Mouse (Mus musculus) forebrain, postnatal 0 days (tissue): ENCODE results near the gene Apoh. TPM values are rescaled to one million over a fixed set of nuclear protein-coding genes. Genes with fewer than 3 reads are reported as not detected.
A peak's percentile ranks its signal among the peaks of the same experiment; 100 is the strongest.

Source experiments
- ATAC-seq: fragments of 200-750 bp; cut with Nextera tagmentation; 2 replicates; pipeline ENCODE4 v1.8.0; 2017; ENCODE audit warnings: mild to moderate bottlenecking, moderate library complexity
- DNase-seq: peaks from one replicate; pipeline ENCODE4 v3.0.0-alpha.2; 2015
- H3K27ac ChIP-seq: fragments of 300-500 bp; sonication (generic); 2 replicates; pipeline ENCODE4 v1.5.1; 2014; ENCODE audit warnings: low read depth, mild to moderate bottlenecking, antibody characterized with exemption, low read length, moderate library complexity, mixed read lengths
- H3K27me3 ChIP-seq: fragments of 300-500 bp; sonication (generic); 2 replicates; pipeline ENCODE4 v1.6.1; 2014; ENCODE audit warnings: mild to moderate bottlenecking, low read length, mixed read lengths; ENCODE audit not compliant: insufficient read depth
- H3K36me3 ChIP-seq: fragments of 300-500 bp; sonication (generic); 2 replicates; pipeline ENCODE4 v1.6.1; 2014; ENCODE audit warnings: mild to moderate bottlenecking, moderate library complexity; ENCODE audit not compliant: insufficient read depth
- H3K4me1 ChIP-seq: fragments of 300-500 bp; sonication (generic); 2 replicates; pipeline ENCODE4 v1.6.1; 2014; ENCODE audit warnings: antibody characterized with exemption; ENCODE audit not compliant: insufficient read depth
- H3K4me2 ChIP-seq: fragments of 300-500 bp; sonication (generic); 2 replicates; pipeline ENCODE4 v1.6.1; 2014; ENCODE audit warnings: low read depth, mild to moderate bottlenecking, moderate library complexity
- H3K4me3 ChIP-seq: fragments of 300-500 bp; sonication (generic); 2 replicates; pipeline ENCODE4 v1.5.1; 2014; ENCODE audit warnings: low read depth, low read length, mixed read lengths
- H3K9ac ChIP-seq: fragments of 300-500 bp; sonication (generic); 2 replicates; pipeline ENCODE4 v1.6.1; 2014; ENCODE audit warnings: mild to moderate bottlenecking
- H3K9me3 ChIP-seq: fragments of 300-500 bp; sonication (generic); 2 replicates; pipeline ENCODE4 v1.6.1; 2016; ENCODE audit warnings: low read length
- CTCF ChIP-seq: sonication (generic); IDR thresholded peaks from 2 replicates; pipeline ENCODE4 v1.5.1; 2016; ENCODE audit warnings: antibody characterized with exemption, control low read depth, low read depth
- WGBS: fragments of 180-500 bp; shearing (Covaris S2); extraction: QIAGEN DNeasy Blood & Tissue Kit; methylation state at CpG from one replicate; pipeline ENCODE4 v1.1.7; 2014; 5-methylcytosine and 5-hydroxymethylcytosine counted together
- polyA plus RNA-seq: library from polyadenylated mRNA; unstranded; fragments of >200 nt; fragmentation: Nextera tagmentation; extraction: Ambion mirVana; gene quantifications from 2 replicates; pipeline ENCODE4 v1.2.1, GENCODE M21; 2015
- total RNA-seq: library from RNA; depleted of rRNA; stranded (reverse); fragments of >200 nt; gene quantifications from 2 replicates; pipeline ENCODE4 v1.2.3, GENCODE M21; 2014

Apoh gene
- total and polyA plus RNA-seq, 2 experiments from 2014 or later = 0.25 to 0.67 TPM

GRCm38 (mm10) chr11:108341783-108342182 lies 1.4 kb upstream of the Apoh start:
- Histone ChIP-seq H3K27me3 (no peaks in the 10 kb centered on the region), H3K4me1 (peaks cover 7% of the 10 kb centered on the region; the same call in 1 of the 2 replicates), H3K36me3 (0 out of 2 replicates have a peak, but pooled peaks cover 6% of the 10 kb centered on the region), H3K27ac (no peak overlapping the region), H3K4me3 (peak overlapping the region; percentile 76), H3K9ac (peak overlapping the region; percentile 81; the same call in 1 of the 2 replicates), H3K9me3 (no peaks in the 10 kb centered on the region), H3K4me2 (peak overlapping the region; percentile 99)
- TF ChIP-seq CTCF = no peak
- ATAC-seq = no peak
- DNase-seq = peak; percentile 13
- WGBS = 36% methylated on average over 8 of the region's 8 CpGs

GRCm38 (mm10) chr11:108343789-108344462 lies 772 bp downstream of the Apoh start, which contains the start of gene Prkca:
Gene Prkca (minus strand): TSS chr11:108343928.
- no peaks in the 10 kb centered on the region for H3K27me3 ChIP-seq
- DNase-seq (peak; percentile 98), ATAC-seq (peak; percentile 95)
- 3% methylated on average over 59 of the region's 63 CpGs for WGBS
- H3K4me1 ChIP-seq = peaks cover 7% of the 10 kb centered on the region; the same call in 1 of the 2 replicates
- H3K4me3 ChIP-seq = peak within 1 kb of the TSS; percentile 76
- no peak for TF ChIP-seq CTCF
- H3K9ac ChIP-seq = peak within 1 kb of the TSS; percentile 81
- H3K9me3 ChIP-seq = no peaks in the 10 kb centered on the region
- peak within 1 kb of the TSS; percentile 89 for H3K27ac ChIP-seq
- H3K36me3 ChIP-seq = no peaks in the 10 kb centered on the region
- peak within 1 kb of the TSS; percentile 99 for H3K4me2 ChIP-seq

GRCm38 (mm10) chr11:108344759-108345158 lies 1.6 kb downstream of the Apoh start:
- Histone ChIP-seq H3K4me3 (peak overlapping the region; percentile 76), H3K27ac (no peak overlapping the region), H3K9ac (0 out of 2 replicates have a peak overlapping the region, but pooled peaks have one; percentile 81), H3K9me3 (no peaks in the 10 kb centered on the region), H3K36me3 (no peaks in the 10 kb centered on the region), H3K4me2 (peak overlapping the region; percentile 99), H3K4me1 (peaks cover 7% of the 10 kb centered on the region; the same call in 1 of the 2 replicates), H3K27me3 (no peaks in the 10 kb centered on the region)
- 46% methylated on average over 8 of the region's 8 CpGs for WGBS
- TF ChIP-seq CTCF = no peak
- DNase-seq (no peak), ATAC-seq (no peak)

- 85% methylated on average over 2 of the region's 2 CpGs for WGBS
- Histone ChIP-seq H3K4me3 (no peak overlapping the region), H3K27ac (no peak overlapping the region), H3K9me3 (no peaks in the 10 kb centered on the region), H3K4me1 (peaks cover 7% of the 10 kb centered on the region; the same call in 1 of the 2 replicates), H3K9ac (no peak overlapping the region), H3K36me3 (no peaks in the 10 kb centered on the region), H3K27me3 (no peaks in the 10 kb centered on the region), H3K4me2 (no peak overlapping the region)
- ATAC-seq (no peak), DNase-seq (no peak)
- no peak for TF ChIP-seq CTCF
These were observed 2.2 kb downstream of the Apoh start for GRCm38 (mm10) chr11:108345321-108345720.

- 85% methylated on average over 4 of the region's 4 CpGs for WGBS
- Histone ChIP-seq H3K9ac (no peak overlapping the region), H3K4me2 (no peak overlapping the region), H3K27me3 (no peaks in the 10 kb centered on the region), H3K9me3 (no peaks in the 10 kb centered on the region), H3K27ac (no peak overlapping the region), H3K36me3 (no peaks in the 10 kb centered on the region), H3K4me3 (no peak overlapping the region), H3K4me1 (no peaks in the 10 kb centered on the region)
- no peak for TF ChIP-seq CTCF
- ATAC-seq (no peak), DNase-seq (no peak)
These were observed 7.6 kb downstream of the Apoh start for GRCm38 (mm10) chr11:108350799-108351198.

- H3K4me1 ChIP-seq = no peaks in the 10 kb centered on the region
- H3K9ac ChIP-seq = no peak overlapping the region
- no peaks in the 10 kb centered on the region for H3K27me3 ChIP-seq
- H3K36me3 ChIP-seq = no peaks in the 10 kb centered on the region
- H3K4me2 ChIP-seq = no peak overlapping the region
- no peak overlapping the region for H3K27ac ChIP-seq
- no peaks in the 10 kb centered on the region for H3K9me3 ChIP-seq
- DNase-seq (no peak), ATAC-seq (no peak)
- WGBS = 94% methylated on average over 10 of the region's 10 CpGs
- H3K4me3 ChIP-seq = no peak overlapping the region
- TF ChIP-seq CTCF = no peak
These were observed 9.8 kb downstream of the Apoh start for GRCm38 (mm10) chr11:108352842-108353388.

- Histone ChIP-seq H3K9me3 (no peaks in the 10 kb centered on the region), H3K27me3 (no peaks in the 10 kb centered on the region), H3K9ac (no peak overlapping the region), H3K27ac (no peak overlapping the region), H3K4me1 (no peaks in the 10 kb centered on the region), H3K36me3 (no peaks in the 10 kb centered on the region), H3K4me2 (no peak overlapping the region), H3K4me3 (no peak overlapping the region)
- no peak for TF ChIP-seq CTCF
- no peak for DNase-seq
- ATAC-seq = no peak
- 83% methylated on average over 4 of the region's 4 CpGs for WGBS
These were observed 12.9 kb downstream of the Apoh start for GRCm38 (mm10) chr11:108356020-108356419.
